Mouse (Mus musculus) forebrain, embryonic 12.5 days (tissue): ENCODE results near the gene Fgfr2. TPM values are rescaled to one million over a fixed set of nuclear protein-coding genes. Genes with fewer than 3 reads are reported as not detected.

ENCODE experiments used
- ATAC-seq: fragments of 200-750 bp; cut with Nextera tagmentation; 2 replicates; pipeline ENCODE4 v1.8.0; 2017; ENCODE audit warnings: moderate TSS enrichment; ENCODE audit not compliant: low FRiP score
- H3K27ac ChIP-seq: fragments of 300-500 bp; sonication (generic); 2 replicates; pipeline ENCODE4 v1.5.1; 2016; ENCODE audit warnings: mild to moderate bottlenecking
- H3K27me3 ChIP-seq: fragments of 300-500 bp; sonication (generic); 2 replicates; pipeline ENCODE4 v1.6.1; 2016; ENCODE audit warnings: mild to moderate bottlenecking
- H3K36me3 ChIP-seq: fragments of 300-500 bp; sonication (generic); replicated peaks from 2 replicates; pipeline ENCODE4 v1.6.1; 2016; ENCODE audit warnings: mild to moderate bottlenecking
- H3K4me1 ChIP-seq: fragments of 300-500 bp; sonication (generic); 2 replicates; pipeline ENCODE4 v1.6.1; 2016
- H3K4me2 ChIP-seq: fragments of 300-500 bp; sonication (generic); 2 replicates; pipeline ENCODE4 v1.6.1; 2016; ENCODE audit warnings: mild to moderate bottlenecking, moderate library complexity
- H3K4me3 ChIP-seq: fragments of 300-500 bp; sonication (generic); replicated peaks from 2 replicates; pipeline ENCODE4 v1.5.1; 2016; ENCODE audit warnings: mild to moderate bottlenecking
- H3K9ac ChIP-seq: fragments of 300-500 bp; sonication (generic); 2 replicates; pipeline ENCODE4 v1.6.1; 2016; ENCODE audit warnings: mild to moderate bottlenecking
- H3K9me3 ChIP-seq: fragments of 300-500 bp; sonication (generic); 2 replicates; pipeline ENCODE4 v1.6.1; 2016
- WGBS: fragments of 180-500 bp; shearing (Covaris S2); methylation state at CpG from one replicate; pipeline ENCODE4 v1.1.7; 2016; 5-methylcytosine and 5-hydroxymethylcytosine counted together
- polyA plus RNA-seq: library from polyadenylated mRNA; unstranded; fragments of >200 nt; fragmentation: Nextera tagmentation; extraction: Ambion mirVana; gene quantifications from 2 replicates; pipeline ENCODE4 v1.2.1, GENCODE M21; 2016

Fgfr2 gene
- polyA plus RNA-seq, 1 experiment from 2014 or later = 89.6 TPM

GRCm38 (mm10) chr7:132803962-132804361, 319.2 kb downstream of the Fgfr2 start:
- no peaks in the 10 kb centered on the region for H3K9me3 ChIP-seq
- no peak overlapping the region for H3K27ac ChIP-seq
- WGBS = 83% methylated on average over 3 of the region's 3 CpGs
- H3K4me2 ChIP-seq = no peak overlapping the region
- H3K27me3 ChIP-seq = no peaks in the 10 kb centered on the region
- peaks cover 53% of the 10 kb centered on the region for H3K4me1 ChIP-seq
- H3K36me3 ChIP-seq = peaks cover 11% of the 10 kb centered on the region
- no peak for ATAC-seq
- H3K4me3 ChIP-seq = no peak overlapping the region
- H3K9ac ChIP-seq = no peak overlapping the region

- Histone ChIP-seq H3K4me2 (no peak overlapping the region), H3K9me3 (no peaks in the 10 kb centered on the region), H3K9ac (no peak overlapping the region), H3K27ac (no peak overlapping the region), H3K27me3 (no peaks in the 10 kb centered on the region), H3K4me3 (no peak overlapping the region), H3K4me1 (peaks cover 47% of the 10 kb centered on the region), H3K36me3 (peaks cover 11% of the 10 kb centered on the region)
- 89% methylated on average over 2 of the region's 2 CpGs for WGBS
- ATAC-seq = no peak
These were observed 319.8 kb downstream of the Fgfr2 start for GRCm38 (mm10) chr7:132803336-132803735.

GRCm38 (mm10) chr7:132802691-132803090, 320.5 kb downstream of the Fgfr2 start:
- ATAC-seq = no peak
- no peaks in the 10 kb centered on the region for H3K9me3 ChIP-seq

GRCm38 (mm10) chr7:132802066-132802465, 321.1 kb downstream of the Fgfr2 start:
- peaks cover 34% of the 10 kb centered on the region for H3K4me1 ChIP-seq
- peaks cover 14% of the 10 kb centered on the region for H3K36me3 ChIP-seq

More at GRCm38 (mm10) chr7:132802691-132803090, 320.5 kb downstream of the Fgfr2 start:
- no peak overlapping the region for H3K4me3 ChIP-seq
- peaks cover 14% of the 10 kb centered on the region for H3K36me3 ChIP-seq
- H3K27me3 ChIP-seq = no peaks in the 10 kb centered on the region
- no peak overlapping the region for H3K4me2 ChIP-seq
- H3K27ac ChIP-seq = no peak overlapping the region
- no peak overlapping the region for H3K9ac ChIP-seq
- 86% methylated on average over 11 of the region's 11 CpGs for WGBS
- peaks cover 40% of the 10 kb centered on the region for H3K4me1 ChIP-seq

GRCm38 (mm10) chr7:132801509-132801908, 321.6 kb downstream of the Fgfr2 start:
- 95% methylated on average over 5 of the region's 5 CpGs for WGBS
- ATAC-seq = no peak
- Histone ChIP-seq H3K27ac (no peak overlapping the region), H3K36me3 (peaks cover 14% of the 10 kb centered on the region), H3K4me3 (no peak overlapping the region), H3K4me2 (no peak overlapping the region), H3K9ac (no peak overlapping the region), H3K27me3 (no peaks in the 10 kb centered on the region), H3K4me1 (peaks cover 29% of the 10 kb centered on the region), H3K9me3 (no peaks in the 10 kb centered on the region)

More at GRCm38 (mm10) chr7:132802066-132802465, 321.1 kb downstream of the Fgfr2 start:
- H3K4me2 ChIP-seq = no peak overlapping the region
- no peak overlapping the region for H3K27ac ChIP-seq
- no peak overlapping the region for H3K9ac ChIP-seq
- ATAC-seq = no peak
- whole genome bisulfite sequencing = 79% methylated on average over 2 of the region's 2 CpGs
- H3K4me3 ChIP-seq = no peak overlapping the region
- no peaks in the 10 kb centered on the region for H3K9me3 ChIP-seq
- H3K27me3 ChIP-seq = no peaks in the 10 kb centered on the region

- H3K36me3 ChIP-seq = peaks cover 14% of the 10 kb centered on the region
- no peak overlapping the region for H3K9ac ChIP-seq
- peaks cover 22% of the 10 kb centered on the region for H3K4me1 ChIP-seq
- no peak overlapping the region for H3K4me2 ChIP-seq
- H3K27ac ChIP-seq = no peak overlapping the region
- no peaks in the 10 kb centered on the region for H3K27me3 ChIP-seq
- no peaks in the 10 kb centered on the region for H3K9me3 ChIP-seq
- H3K4me3 ChIP-seq = no peak overlapping the region
- ATAC-seq = no peak
- 84% methylated on average over 10 of the region's 10 CpGs for whole genome bisulfite sequencing
These were observed 322.3 kb downstream of the Fgfr2 start for GRCm38 (mm10) chr7:132800868-132801267.

GRCm38 (mm10) chr7:132799119-132800016, 323.8 kb downstream of the Fgfr2 start:
- Histone ChIP-seq H3K36me3 (peaks cover 17% of the 10 kb centered on the region; the same call in 1 of the 2 replicates), H3K4me2 (no peak overlapping the region), H3K27ac (no peak overlapping the region), H3K27me3 (no peaks in the 10 kb centered on the region), H3K4me3 (no peak overlapping the region), H3K9ac (no peak overlapping the region), H3K4me1 (peaks cover 22% of the 10 kb centered on the region), H3K9me3 (no peaks in the 10 kb centered on the region)
- ATAC-seq = no peak
- 86% methylated on average over 5 of the region's 5 CpGs for WGBS

- no peaks in the 10 kb centered on the region for H3K27me3 ChIP-seq
- H3K27ac ChIP-seq = no peak overlapping the region
- H3K4me1 ChIP-seq = peaks cover 26% of the 10 kb centered on the region
- H3K9ac ChIP-seq = no peak overlapping the region
- 93% methylated on average over 5 of the region's 5 CpGs for WGBS
- ATAC-seq = no peak
- H3K4me3 ChIP-seq = no peak overlapping the region
- H3K9me3 ChIP-seq = no peaks in the 10 kb centered on the region
- H3K36me3 ChIP-seq = peaks cover 8% of the 10 kb centered on the region; the same call in 1 of the 2 replicates
- H3K4me2 ChIP-seq = no peak overlapping the region
These were observed 328.0 kb downstream of the Fgfr2 start for GRCm38 (mm10) chr7:132795141-132795540.

GRCm38 (mm10) chr7:132793467-132793866, 329.7 kb downstream of the Fgfr2 start:
- Histone ChIP-seq H3K27me3 (no peaks in the 10 kb centered on the region), H3K9ac (no peak overlapping the region), H3K4me1 (peaks cover 18% of the 10 kb centered on the region), H3K36me3 (0 out of 2 replicates have a peak, but pooled peaks cover 6% of the 10 kb centered on the region), H3K9me3 (no peaks in the 10 kb centered on the region), H3K27ac (no peak overlapping the region), H3K4me2 (no peak overlapping the region), H3K4me3 (no peak overlapping the region)
- WGBS = 76% methylated on average over 6 of the region's 6 CpGs
- no peak for ATAC-seq

- 87% methylated on average over 14 of the region's 14 CpGs for WGBS
- ATAC-seq = no peak
- no peaks in the 10 kb centered on the region for H3K9me3 ChIP-seq
- peaks cover 31% of the 10 kb centered on the region for H3K4me1 ChIP-seq
- H3K27ac ChIP-seq = no peak overlapping the region
- H3K27me3 ChIP-seq = no peaks in the 10 kb centered on the region
- H3K4me3 ChIP-seq = no peak overlapping the region
- no peak overlapping the region for H3K4me2 ChIP-seq
- no peak overlapping the region for H3K9ac ChIP-seq
- 0 out of 2 replicates have a peak, but pooled peaks cover under 1% of the 10 kb centered on the region for H3K36me3 ChIP-seq
These were observed 332.5 kb downstream of the Fgfr2 start for GRCm38 (mm10) chr7:132790447-132791219.

- no peaks in the 10 kb centered on the region for H3K36me3 ChIP-seq
- peaks cover 28% of the 10 kb centered on the region for H3K4me1 ChIP-seq
- no peak overlapping the region for H3K4me3 ChIP-seq
- WGBS = 94% methylated on average over 13 of the region's 13 CpGs
- ATAC-seq = no peak
- H3K9me3 ChIP-seq = no peaks in the 10 kb centered on the region
- no peak overlapping the region for H3K4me2 ChIP-seq
- no peaks in the 10 kb centered on the region for H3K27me3 ChIP-seq
- no peak overlapping the region for H3K27ac ChIP-seq
- H3K9ac ChIP-seq = no peak overlapping the region
These were observed 334.3 kb downstream of the Fgfr2 start for GRCm38 (mm10) chr7:132788826-132789225.

- ATAC-seq = no peak
- 94% methylated on average over 4 of the region's 4 CpGs for WGBS
- Histone ChIP-seq H3K4me1 (peaks cover 19% of the 10 kb centered on the region), H3K27ac (no peak overlapping the region), H3K9ac (no peak overlapping the region), H3K27me3 (no peaks in the 10 kb centered on the region), H3K4me2 (no peak overlapping the region), H3K9me3 (no peaks in the 10 kb centered on the region), H3K36me3 (no peaks in the 10 kb centered on the region), H3K4me3 (no peak overlapping the region)
These were observed 335.5 kb downstream of the Fgfr2 start for GRCm38 (mm10) chr7:132787496-132788190.
